Mouse (Mus musculus): ENCODE results near the gene Blnk.

- no peak for TF ChIP-seq GATA1 (IDR thresholded peaks at IDR 0.05; ENCODE audit: borderline replicate concordance, low read length)
- no peak for TF ChIP-seq FLI1 (IDR thresholded peaks at IDR 0.05; ENCODE audit: low read length)
Observed at GRCm38 (mm10) chr19:40980671-40981070, 13.7 kb downstream of the Blnk start.

Measured in megakaryocyte, embryonic 14.5 days (primary cell).